Mouse (Mus musculus): ENCODE data around the gene Me3.

Gene Me3

DNA sequence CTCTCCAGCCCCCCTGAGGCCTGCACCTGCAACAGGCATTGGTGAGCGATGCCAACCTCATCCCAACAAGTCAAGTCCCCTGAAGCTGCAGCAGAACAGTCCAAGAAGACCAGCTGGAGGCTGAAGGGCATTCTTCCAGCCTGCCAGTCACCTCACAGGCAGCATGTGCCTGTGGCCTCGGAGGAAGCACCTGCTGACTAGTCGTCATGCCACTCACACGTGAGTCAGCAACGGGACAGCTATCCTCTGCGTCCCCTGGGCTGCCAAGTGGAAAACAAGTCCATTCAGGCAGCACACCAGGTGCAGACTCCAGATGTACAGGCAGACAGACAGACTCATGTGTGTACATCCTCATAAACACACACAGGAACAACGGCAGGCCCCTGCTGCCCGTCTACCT, 203.4 kb downstream of the Me3 start:
- DNase-seq: peak in 1 of 2 experiments; percentile 11

GRCm38 (mm10) chr7:89836676-89837075, 204.5 kb downstream of the Me3 start:
- DNase-seq: no peak

DNA sequence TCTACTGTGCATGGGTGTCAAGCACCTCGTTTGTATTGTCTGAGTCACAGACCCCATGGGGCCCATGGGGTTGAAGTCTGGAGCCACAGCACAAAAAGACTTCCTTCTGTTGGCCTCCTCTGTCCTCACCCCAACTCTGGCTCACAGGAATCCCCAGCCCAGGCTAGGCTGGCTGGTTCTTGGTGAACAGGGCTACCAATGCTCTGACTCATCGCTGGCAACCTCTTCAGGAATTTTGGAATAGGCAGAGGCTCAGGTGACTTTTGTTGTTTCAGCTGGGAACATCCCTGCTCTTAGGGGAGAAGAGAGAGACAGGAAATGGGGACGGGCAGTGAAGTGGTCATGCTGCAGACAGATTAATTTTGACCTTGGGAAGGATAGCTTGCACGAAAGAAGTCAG, 205.6 kb downstream of the Me3 start:
- DNase-seq: no peak

DNA sequence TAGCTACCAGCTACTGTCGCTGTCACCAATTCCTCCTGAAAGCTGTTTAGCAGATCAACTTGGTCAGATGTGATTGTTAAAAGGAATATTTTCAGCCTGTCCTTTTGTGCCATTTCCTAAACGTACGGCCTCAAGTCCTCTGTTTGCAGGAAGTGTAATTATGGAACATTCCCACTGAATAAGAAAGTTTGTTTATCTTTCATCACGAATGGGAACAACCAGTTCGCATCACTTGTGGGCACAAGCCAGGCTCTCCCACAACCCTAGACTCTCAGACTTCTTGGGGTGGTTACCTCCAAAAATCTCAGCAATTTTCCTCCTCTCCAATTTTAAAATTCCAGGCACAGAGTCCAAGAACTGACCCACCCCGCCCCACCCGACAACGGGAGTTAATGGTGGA, 207.5 kb downstream of the Me3 start:
- no peak for DNase-seq

DNA sequence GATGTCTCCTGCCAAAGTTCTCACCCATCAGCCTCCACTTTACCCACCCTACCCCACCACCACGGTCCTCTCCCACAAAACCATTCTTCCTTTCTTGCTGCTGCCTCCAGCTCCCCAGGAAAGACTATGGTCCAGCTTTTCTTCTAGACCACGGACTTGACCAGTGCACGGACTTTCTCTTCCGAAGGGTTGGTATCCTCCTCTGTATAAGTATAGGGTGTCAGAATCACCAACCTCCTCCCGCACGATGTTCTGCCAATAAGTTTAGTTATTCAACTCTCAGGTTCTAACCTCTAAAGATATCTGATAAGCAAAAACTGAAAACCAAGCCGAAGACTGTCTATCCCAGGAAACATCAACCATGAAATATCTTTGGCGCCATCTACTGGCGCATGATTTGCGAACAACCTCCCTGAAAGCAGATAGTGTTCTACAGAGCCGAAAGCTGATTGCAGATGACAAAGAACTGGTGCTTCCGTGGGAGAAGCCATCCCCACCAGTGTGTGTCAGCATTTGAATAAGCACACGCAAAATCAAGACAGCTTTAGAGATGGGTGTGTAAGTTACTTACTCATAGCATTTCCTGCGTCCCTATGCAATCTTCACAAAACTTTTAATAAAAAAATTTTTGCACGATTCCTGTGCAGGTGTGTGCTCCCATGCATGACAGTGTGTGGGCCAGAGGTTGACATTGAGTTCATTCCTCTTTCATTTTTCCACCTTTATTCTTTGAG, 209.6 kb downstream of the Me3 start:
- DNase-seq: peak; percentile 88 to 90

DNA sequence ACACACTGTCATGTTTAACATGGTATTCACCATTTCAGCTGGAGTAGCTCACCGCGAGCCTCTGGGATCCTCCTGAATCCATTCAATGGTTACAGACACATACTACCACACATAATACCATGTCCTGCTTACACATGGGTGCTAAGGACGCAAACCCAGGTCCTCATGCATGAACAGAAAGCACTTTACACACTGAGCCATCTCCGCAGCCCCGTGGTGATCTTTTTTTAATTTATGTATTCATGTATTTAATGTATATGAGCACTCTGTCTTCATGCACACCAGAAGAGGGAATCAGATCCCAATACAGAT, 210.2 kb downstream of the Me3 start:
- DNase-seq: peak in 1 of 2 experiments; percentile 5

- no peak for DNase-seq
Measured at GRCm38 (mm10) chr7:89843121-89843520, 210.9 kb downstream of the Me3 start.

- DNase-seq: peak; percentile 69
Measured at GRCm38 (mm10) chr7:89843533-89843932, 211.3 kb downstream of the Me3 start.

GRCm38 (mm10) chr7:89845669-89846068, 213.5 kb downstream of the Me3 start:
- DNase-seq: no peak

DNA sequence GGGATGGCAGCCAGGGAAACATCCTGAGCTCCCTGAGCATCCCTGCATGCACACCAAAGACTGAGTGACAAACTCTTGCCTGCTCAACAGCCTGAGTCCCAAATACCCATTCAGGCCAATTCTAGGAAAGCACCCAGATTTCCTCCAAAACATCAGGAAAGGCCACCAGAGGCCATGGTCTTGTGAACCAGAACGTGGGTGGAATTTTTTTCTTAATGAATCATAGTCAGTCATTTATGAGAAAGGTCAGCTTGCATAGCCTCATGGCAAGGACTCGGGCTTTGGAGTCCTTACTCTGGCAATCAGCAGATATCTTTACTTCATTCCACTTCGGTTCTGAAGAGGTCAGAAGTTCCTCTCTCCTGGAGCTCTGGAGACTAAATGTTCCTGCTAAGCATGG, 218.3 kb downstream of the Me3 start:
- DNase-seq: peak in 1 of 2 experiments; percentile 14

DNA sequence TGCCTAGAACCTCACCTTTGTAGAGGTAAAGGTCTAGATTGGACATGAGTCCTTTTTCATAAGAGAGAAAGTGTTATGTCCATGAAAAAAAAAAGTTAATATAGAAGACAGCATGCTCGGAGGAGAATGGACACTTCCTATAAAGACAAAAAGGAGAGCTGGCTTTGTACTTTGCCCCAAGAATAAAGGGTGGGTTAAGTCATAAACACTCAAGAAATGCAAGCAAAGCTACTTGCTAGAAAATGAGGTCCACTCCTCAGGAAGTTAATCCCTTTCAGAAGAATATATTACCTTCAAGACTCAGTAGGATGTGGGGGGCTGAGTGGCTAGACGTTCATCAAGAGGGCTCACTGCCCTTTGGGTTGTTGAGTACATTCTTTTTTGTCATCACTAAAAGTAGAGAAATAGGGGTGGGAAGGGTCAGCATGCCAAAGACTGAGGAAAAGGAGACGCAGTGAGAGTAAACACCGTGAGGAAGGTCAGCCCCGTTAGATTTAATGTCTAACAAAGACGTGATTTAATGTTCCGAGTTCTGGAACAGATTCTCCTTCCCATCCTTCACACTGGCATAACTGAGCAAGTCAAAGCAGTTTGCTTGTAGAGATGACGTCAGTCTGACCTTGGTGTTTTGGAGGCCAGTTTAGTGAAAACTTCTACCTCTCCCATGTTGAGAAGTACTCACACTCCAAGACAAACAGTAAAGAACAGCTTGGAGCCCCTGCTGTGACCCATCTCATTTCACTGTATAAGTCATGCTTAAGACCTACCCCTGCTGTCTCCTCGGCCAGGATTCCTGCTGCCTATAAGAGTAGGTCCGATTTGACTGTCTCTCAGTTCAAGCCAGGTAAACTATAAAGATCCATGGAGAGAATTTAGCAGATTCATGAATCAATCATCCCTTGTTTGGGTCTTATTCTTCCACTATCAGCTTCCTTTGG, 220.2 kb downstream of the Me3 start:
- no peak for DNase-seq

GRCm38 (mm10) chr7:89853131-89853530, 220.9 kb downstream of the Me3 start:
- DNase-seq: no peak

DNA sequence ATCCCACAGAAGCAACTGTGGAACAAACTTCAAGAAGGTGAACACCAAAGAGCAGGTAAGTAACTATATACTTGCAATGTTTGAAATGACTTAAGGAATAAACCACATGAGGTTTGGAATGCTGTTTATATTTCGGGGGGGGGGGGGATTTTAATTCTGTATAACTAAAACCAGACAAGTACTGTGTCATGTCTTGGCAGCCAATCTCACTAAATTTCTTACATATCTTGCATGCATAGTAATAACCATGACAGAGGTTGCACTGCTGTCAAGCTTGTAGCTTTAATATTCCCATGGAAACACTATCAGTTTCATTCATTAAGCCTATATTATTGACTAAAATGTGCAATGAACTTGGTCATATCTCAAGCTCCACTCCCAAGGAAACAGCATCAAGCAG, 223.0 kb downstream of the Me3 start:
- no peak for DNase-seq

GRCm38 (mm10) chr7:89856440-89857217, 224.4 kb downstream of the Me3 start:
- no peak for DNase-seq

GRCm38 (mm10) chr7:89864769-89865168, 232.6 kb downstream of the Me3 start:
- DNase-seq: no peak

- DNase-seq: no peak
Measured at GRCm38 (mm10) chr7:89867221-89867620, 235.0 kb downstream of the Me3 start.

GRCm38 (mm10) chr7:89879686-89880085, 247.5 kb downstream of the Me3 start:
- no peak for DNase-seq

DNA sequence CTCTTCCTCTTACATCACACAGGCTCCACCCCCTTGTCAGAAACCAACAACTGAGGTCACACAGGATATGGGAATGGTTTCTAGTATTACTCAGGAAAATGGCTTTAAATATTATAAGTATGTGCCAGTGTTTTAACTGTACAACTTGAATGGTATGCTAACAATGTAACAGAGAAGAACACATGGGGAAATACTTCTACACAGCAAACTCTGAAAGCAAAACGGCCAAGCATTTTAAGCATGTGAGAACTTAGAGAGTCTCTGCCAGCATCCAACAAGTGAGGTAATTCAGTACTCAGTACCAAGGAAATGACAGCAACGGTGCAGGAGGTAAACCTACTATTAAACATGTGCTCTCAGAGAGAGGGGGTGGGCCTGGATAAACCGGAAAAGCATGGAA, 252.4 kb downstream of the Me3 start:
- no peak for DNase-seq

- DNase-seq: no peak
Measured at GRCm38 (mm10) chr7:89891412-89891811, 259.2 kb downstream of the Me3 start.

GRCm38 (mm10) chr7:89891856-89892255, 259.7 kb downstream of the Me3 start:
- peak; percentile 45 to 55 for DNase-seq

GRCm38 (mm10) chr7:89903007-89903406, 270.8 kb downstream of the Me3 start:
- no peak for DNase-seq

GRCm38 (mm10) chr7:89903442-89904343, 271.5 kb downstream of the Me3 start, which contains the start of gene Ccdc81:
Gene Ccdc81, minus strand, starts transcription at chr7:89903629.
- DNase-seq: peak; percentile 33 to 43

Data from kidney, postnatal 4 days (tissue).